Mouse (Mus musculus) adrenal gland, adult 8-10 months (tissue): ENCODE results near the gene Tmem33. TPM values are rescaled to one million over a fixed set of nuclear protein-coding genes. Genes with fewer than 3 reads are reported as not detected.

Experiments
- DNase-seq: peaks from one replicate; pipeline ENCODE4 v3.0.0; 2022
- total RNA-seq, 4 experiments: library from RNA; stranded (reverse); gene quantifications; 2 replicates each; pipeline ENCODE4 v1.2.4; 2022

The Tmem33 gene
- total RNA-seq, 4 experiments from 2014 or later = 90.4 to 172 (median 116) TPM

DNA sequence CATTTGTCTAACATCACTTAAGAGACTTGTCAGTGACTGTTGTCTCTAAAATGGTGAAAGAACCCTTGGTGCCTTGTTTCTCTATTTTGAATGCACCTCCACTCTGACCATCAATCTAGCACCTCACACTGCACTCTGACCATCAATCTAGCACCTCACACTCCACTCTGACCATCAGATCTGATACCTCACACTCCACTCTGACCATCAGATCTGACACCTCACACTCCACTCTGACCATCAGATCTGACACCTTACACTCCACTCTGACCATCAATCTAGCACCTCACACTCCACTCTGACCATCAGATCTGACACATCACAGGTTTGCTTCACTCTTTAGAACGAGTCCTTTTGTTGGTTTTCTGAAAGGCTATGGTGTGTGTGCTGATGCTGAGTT, 63.7 kb downstream of the Tmem33 start:
- no peak for DNase-seq

DNA sequence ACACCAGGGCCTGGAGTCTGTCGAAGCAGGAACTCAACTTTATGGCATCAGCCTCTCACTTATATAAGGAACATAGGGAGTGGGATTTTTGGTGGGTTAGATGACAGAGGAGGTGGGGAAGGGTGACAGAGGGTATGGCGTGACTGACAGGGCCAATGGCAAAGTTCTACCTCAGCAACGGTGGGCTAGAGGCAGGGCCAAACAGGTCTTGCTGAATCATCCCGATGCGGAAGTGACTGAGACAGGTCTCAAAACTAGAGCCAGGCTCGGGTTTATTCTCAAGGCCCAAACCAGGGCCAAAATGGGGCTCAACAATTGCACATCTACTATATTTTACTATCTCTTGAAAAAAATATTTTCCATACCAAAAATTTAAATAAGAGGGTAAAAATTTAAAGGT, 80.4 kb downstream of the Tmem33 start:
- DNase-seq = no peak

Other genes starting within 250 kb of the Tmem33 start
- gene Phox2b, start 161.3 kb upstream of the Tmem33 start, total RNA-seq = 10 to 100 TPM; 20.9 to 36.9 (median 25.9) TPM
- gene Slc30a9, start 46.4 kb downstream of the Tmem33 start, total RNA-seq = 100 to 1,000 TPM; 115 to 151 (median 134) TPM
- 1 to 10 TPM in 1 of 4 experiments, under 1 TPM in 3; 0.70 to 1.0 (median 0.94) TPM for gene Bend4, start 167.7 kb downstream of the Tmem33 start, total RNA-seq